Mouse (Mus musculus) retina, postnatal 7 days (tissue): ENCODE data around the gene Tssk2.

ENCODE experiments used
- DNase-seq: peaks from one replicate; pipeline ENCODE4 v3.0.0-alpha.2; 2012; ENCODE audit warnings: low read depth, low spot score

Gene Tssk2

GRCm38 (mm10) chr16:17896091-17896490, 2.3 kb upstream of the Tssk2 start:
- no peak for DNase-seq

- peak; percentile 91 for DNase-seq
Observed at GRCm38 (mm10) chr16:17911052-17911595, 12.7 kb downstream of the Tssk2 start, which contains the start of gene Ess2. Gene Ess2 (minus strand): TSS chr16:17911348.

DNA sequence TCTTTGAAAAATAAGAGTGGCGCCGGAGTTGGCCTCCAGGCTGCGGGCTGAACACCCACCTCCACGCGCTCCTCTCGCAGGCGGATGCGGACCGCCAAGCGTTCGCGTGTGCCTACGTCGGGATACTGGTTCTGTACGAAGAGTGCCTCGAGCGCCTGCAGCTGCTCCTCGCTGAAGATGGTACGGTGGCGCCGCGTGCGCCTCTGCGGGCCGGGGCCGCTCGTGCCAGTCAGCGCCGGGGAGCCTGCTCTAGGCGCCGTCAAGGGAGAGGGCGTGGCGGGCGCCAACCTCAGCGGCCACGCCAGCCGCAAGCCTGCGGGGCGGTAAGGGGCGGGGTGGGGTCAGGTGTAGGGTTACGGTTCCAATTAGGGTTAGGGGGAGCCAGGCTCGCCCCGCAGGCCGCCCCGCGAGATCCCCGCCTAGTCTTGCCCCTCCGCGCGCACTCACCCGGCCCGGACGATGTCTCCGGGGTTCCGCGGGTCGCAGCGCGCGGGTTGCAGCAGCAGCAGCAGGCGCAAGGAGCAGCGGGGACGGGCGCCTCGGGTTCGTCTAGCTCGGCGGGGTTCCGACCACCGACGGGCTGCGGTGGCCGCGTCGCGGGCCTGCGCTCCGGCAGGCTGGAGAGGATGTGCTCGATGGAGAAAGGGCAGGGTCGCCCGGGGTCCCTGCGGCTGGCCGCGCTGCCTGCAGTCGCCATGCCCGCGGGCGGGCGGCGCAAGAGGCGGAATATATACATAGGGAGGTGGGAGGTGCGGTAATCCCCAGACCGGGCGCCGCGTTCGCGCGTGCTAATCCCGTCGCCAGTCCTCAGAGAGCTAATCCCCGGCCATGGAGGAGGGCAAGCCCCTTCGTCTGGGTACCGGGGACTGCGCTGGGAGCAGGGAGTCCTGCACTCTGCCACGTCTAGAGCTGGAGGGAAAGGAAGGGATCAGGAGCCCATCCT, 16.1 kb downstream of the Tssk2 start, which contains the start of gene Gsc2:
Gene Gsc2, minus strand, starts transcription at position 753 of the 943 bp plus-strand sequence.
- no peak for DNase-seq

- DNase-seq, result peak; percentile 76
Observed at GRCm38 (mm10) chr16:17920586-17920985, 22.1 kb downstream of the Tssk2 start.

DNA sequence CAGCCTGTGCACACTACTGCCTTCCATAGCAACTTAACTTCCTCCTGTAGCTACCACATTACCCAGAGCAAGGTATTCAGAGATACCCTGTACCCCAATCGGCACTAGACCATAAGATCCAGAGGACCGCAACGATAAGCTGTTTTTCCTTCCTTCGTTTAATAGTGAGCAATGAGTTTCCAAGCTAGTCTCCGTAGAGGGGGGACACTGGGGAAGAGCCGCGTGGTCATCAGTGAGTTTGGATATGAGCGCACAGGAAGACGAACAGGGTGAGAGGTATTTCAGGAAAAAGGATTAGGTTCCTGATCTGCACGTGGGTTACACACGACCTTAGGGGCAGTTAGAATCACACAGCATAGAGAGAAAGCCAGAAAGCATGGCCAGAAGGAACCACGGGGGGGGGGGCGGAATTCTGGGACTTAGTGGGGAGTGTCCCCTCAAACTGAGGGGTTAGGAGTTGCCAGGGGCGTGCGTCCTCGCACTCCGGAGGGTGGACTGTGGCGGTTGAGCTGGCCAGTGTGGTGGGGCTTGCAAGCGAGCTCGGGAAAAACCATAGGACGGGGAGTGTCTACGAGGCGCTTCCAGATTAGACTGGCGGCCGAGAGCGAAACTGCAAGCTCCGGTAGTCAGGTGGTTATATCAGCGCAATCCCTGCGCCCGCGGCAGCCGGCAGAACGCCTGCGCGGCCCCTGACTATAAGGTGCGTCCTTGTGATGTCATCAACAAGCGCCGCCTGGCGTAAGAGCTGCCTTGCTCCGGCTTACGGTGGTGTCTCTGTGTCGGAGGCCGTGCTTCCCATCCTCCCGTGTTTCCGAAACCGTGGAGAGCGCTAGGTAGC, 23.1 kb downstream of the Tssk2 start:
- peak; percentile 89 for DNase-seq

- no peak for DNase-seq
Observed at GRCm38 (mm10) chr16:17922163-17922538, 23.7 kb downstream of the Tssk2 start.

DNA sequence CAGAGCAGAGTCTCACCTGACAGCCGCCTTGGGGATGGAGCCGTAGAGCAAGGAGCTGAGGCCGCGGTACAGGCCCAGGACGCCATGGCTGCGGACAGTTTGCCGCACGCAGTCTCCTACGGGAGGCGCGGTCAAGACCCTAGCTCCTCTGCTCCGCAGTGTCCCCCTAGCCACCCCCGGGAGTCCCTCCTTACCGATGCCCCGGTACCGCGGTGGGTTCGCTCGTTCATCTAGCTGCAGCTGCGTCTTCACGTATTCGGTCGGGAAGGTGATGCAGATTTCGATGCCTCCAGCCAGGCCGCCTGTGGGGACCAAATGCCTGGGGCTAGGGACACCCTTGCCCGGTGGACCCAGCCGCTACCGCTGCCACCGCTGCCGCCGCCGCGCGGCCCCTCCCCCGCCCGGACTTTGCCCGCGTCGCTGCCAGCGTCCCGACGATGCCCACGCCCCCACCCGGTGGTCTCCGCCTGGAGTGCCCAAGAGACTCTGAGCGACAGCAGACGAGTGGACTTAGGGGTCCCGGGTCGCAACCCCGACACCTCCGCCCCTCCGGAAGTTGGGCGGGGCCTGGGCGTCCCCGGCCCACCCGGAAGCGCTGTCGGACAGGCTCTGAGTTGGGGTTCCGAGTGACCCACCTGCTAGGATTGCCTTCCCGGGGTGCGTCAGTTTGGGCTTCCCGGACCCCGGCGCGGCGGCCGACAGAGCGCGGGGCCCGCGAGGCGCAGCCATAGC, 29.1 kb downstream of the Tssk2 start:
- no peak for DNase-seq

GRCm38 (mm10) chr16:17928087-17928580, 29.7 kb downstream of the Tssk2 start, which contains the start of gene Slc25a1:
Gene Slc25a1 (minus strand): TSS chr16:17928219.
- no peak for DNase-seq

GRCm38 (mm10) chr16:17928627-17929104, 30.2 kb downstream of the Tssk2 start:
- no peak for DNase-seq

DNA sequence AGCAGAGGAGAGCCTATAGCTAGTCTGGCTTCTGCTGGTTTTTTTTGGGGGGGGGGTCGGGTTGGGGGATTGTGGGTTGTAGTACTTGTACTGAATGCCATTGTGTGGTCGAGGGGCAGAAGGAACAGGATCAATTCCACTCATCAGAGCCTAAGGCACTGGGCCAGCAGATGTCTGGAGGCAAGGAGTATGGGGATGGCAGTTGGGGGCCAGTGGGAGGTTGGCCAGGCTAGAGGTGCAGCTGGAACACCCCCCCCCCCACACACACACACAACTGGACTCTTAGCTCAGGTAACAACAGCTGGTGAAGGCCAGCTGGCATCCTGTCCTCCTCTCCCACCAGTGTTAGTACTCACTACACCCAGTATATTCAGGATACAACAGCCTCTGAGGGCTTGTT, 30.8 kb downstream of the Tssk2 start:
- no peak for DNase-seq

GRCm38 (mm10) chr16:17929631-17930030, 31.2 kb downstream of the Tssk2 start:
- no peak for DNase-seq

DNA sequence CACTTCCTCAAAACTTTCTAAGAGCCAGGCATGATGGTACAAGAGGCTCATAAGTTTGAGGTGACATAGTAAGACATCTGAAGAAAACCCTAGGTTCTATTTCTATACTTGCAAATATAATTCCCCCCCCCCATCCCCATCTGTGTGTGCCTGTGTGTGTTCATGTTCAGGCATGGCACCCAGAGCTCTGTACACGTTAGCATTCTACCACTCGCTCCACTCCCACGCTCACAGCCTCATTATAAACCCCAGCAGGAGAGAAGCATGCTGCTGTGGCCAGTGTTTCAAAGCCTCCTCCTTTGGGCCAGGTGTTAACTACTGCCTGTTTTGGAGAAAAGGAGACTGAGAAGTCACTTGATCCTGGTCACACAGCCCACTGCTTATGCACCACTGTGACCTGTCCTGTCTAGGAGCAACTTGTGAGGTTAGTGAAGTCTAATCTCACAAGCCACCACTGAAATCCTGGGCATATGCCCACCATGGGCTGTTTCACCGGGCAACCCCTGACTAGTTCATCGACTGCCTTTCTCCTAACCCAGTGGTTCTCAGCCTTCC, 33.5 kb downstream of the Tssk2 start:
- DNase-seq, result no peak

DNA sequence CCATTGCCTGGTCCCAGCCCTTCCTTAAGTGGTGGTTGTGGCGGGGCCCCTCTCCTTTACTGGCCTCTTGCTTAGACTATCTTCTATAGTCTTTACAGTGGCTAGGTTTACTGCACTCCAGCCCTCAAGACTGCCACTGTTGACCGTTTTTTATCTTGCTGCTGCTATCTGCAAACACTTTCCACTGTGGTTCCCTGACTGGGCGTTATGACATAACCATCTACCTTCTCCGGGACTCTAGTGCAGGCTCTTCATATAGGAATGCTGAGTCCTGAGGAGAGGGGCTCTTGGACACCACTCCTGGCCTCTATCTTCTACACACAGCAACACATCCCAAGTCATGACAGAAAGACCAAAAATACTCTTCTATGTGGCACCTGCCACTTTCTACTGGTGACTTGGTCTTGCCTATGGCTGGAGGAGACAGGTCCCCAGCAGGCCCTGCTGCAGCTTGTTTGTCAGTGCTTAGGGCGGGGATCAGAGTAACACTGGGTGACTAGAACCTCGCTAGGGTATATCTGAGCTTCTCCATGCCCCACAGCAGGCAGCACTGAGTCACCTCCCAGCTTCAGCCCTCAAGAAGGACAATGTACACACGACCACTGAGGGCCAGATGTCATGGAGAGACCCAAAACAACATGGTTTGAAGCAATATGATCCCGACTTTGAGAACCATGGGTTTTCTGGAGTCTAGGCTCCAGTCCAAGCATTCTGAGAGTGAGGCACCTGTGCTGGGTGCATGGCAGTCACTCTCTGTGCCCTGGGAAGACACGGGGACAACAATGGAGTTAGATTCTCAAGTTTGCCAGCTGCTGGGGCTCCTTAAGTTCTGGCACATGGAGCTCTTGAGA, 35.4 kb downstream of the Tssk2 start:
- no peak for DNase-seq

DNA sequence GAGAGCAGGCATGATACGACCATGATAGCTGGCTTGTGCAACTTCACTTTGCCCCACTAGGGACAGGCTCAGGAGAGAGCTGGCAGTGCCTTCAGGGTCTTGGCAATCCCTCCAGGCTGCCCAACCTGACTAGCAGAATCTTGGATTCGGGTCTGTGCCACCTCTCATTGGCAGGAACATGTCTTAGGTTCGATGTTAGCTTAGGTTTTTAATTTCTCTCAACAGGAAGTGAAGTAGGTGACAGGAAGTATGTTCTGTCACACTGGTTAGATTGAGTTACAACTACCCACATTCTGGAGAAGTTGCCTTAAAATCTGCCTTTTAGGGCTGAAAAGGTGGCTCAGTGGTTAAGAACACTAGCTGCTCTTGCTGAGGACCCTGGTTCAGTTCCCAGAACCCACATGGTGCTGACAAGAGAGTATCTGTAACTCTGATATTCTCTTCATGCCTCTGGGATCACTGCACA, 36.0 kb downstream of the Tssk2 start:
- DNase-seq, result no peak

DNA sequence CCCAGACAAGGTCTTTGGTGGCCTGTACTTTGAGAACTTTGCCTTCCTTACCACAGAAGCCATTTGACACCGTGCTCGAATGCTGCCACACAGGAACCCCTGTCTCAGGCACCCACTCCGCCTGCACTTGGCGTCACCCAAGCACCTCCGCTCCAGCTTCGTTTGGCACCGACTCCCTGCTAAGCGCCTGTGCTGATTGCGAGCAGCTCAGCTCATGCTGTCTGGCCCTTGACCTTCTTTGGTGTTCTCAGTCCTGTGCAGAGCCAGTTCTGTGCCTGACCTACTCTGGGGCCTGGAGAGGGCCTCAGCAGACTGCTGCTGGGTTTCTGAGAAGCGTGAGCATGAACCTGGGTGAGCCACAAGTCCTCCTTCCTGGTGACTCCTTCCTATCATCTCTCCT, 38.3 kb downstream of the Tssk2 start:
- no peak for DNase-seq

GRCm38 (mm10) chr16:17938187-17938586, 39.8 kb downstream of the Tssk2 start:
- DNase-seq, result no peak

DNA sequence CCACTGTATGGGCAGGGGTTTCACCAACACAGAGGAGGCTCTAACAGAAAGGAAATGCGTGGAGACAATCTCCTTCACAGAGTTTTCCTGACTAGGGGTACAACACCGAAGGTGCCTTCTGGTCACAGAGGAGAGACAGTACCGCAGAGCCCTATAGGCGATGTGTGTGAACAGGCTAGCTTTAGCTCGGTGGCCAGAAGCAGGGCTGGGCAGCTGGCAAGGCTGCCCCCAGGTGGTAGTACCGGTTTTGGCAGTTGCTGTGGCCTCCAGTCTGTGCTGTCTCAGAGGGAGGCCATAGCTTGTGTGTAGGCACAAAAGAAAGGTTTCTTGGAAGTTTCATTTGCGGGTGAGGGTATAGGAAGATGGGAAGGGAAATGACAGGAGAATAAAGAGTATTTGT, 40.4 kb downstream of the Tssk2 start:
- no peak for DNase-seq

DNA sequence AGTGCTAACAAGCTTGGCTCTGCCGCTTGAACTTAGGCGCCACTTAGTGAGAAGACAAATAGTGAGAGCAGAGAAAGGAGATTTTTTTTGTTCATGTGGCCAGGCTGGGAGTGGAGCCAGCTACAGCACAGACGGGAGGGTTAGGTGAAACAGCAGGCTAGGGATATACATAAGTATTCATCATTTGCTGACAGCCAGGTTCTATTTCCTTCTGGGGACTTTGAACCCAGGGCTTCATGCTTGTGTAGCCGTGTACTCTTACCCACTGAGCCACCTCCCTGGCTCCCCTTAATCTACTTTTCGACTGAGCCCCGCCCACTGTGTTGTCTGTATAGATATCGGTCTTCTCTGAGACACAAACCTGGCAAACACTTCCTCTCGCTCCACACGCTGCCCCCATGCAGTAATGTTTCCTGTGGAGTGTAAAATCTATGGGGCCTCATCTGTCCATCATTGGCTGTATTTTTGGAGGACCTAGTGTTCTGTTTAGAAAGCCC, 40.9 kb downstream of the Tssk2 start:
- DNase-seq, result no peak

DNA sequence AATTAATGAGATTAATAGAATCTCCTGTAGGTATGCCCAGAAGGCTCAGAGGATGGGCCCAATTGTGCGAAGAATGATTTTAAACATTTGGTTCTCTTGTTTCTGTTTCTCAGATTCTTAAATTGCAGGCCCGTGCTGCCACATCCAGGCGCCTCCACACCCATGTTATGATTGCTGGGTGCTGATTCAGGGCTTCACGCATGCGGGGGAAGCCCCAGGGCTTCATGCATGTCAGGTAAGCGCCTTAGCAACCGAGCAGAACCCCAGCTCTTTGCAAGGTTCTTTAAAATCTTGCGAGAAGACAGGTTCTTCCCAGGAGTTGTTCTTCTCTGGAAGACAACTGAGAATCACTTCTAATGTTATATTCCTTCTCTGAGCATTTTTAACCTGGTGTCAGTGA, 45.0 kb downstream of the Tssk2 start:
- DNase-seq, result no peak
